Mouse (Mus musculus) ES-Bruce4 (cell line): ENCODE results near the gene Rbms3.

Experiments used
- CTCF ChIP-seq: IDR thresholded peaks from one replicate; pipeline ENCODE4 v1.8.1; 2011; ENCODE audit warnings: low read depth, low read length
- POLR2A ChIP-seq: IDR thresholded peaks from one replicate; pipeline ENCODE4 v1.8.1; 2011; ENCODE audit warnings: low read length; ENCODE audit not compliant: insufficient read depth

- no peak for TF ChIP-seq CTCF
- no peak for TF ChIP-seq POLR2A
These were observed 618.9 kb downstream of the Rbms3 start for GRCm38 (mm10) chr9:117010801-117011200.
